Comparison of ENCODE assay signal across 1 mouse cellular context in the genomic region with DNA sequence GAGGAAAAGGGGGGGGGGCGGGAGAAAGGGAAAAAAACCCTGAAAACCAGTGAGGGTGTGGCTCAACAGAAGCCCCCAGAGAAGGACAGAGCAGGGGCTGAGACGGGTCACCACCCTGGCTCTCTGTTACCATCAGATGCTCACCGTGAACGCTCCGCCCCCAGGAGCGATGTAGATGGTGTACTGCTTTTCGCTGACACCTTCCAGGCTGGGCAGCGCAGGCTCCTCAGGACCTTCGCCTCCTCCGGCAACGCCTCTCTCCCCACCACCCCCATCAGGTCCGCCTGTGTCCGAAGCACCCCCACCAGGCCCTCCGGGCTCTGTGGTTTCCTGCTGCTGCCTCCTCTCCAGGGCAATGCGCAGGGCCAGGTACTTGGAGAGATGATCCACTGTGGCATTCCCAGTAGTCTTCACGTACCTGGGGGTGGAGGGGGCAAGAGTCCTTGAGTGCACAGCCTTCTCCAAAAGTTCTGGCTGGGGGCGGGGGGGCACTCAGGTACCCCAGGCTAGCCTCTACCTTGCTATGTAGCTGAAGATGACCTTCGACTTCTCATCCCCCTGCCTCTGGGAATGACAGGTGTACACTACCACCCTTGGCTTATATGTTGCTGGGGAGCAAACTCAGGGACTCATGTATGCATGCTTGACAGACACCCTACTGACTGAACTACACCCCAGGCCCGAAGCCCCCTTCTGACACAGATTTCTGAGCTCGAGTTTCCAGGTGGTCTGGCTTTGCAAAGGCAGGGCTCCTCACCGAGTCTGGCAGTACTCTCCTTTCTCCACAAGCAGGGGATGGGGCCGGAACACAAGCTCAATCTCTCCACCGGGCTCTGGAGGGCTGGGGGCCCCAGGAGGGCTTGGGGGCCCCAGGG.
TF ChIP-seq lines count a peak whose summit lies in the region.

No protein-coding gene starts in this region.

TF ChIP-seq in ES-E14, 5 proteins besides CTCF, POLR2A, EP300 and RAD21:
- no peak for TF ChIP-seq ZC3H11A (IDR thresholded peaks at IDR 0.05; ENCODE audit: borderline replicate concordance, low read depth, low read length)
- TF ChIP-seq CHD2 (IDR thresholded peaks at IDR 0.05; ENCODE audit: low read depth, low read length): no peak
- TF ChIP-seq HCFC1 (IDR thresholded peaks at IDR 0.05; ENCODE audit: borderline replicate concordance, insufficient read depth, low read length): no peak
- TF ChIP-seq MAFK (IDR thresholded peaks at IDR 0.05; ENCODE audit: insufficient read depth, low read depth, low read length): no peak
- TF ChIP-seq ZNF384 (IDR thresholded peaks at IDR 0.05; ENCODE audit: low read depth, low read length): no peak
